Mouse (Mus musculus) common myeloid progenitor, adult 5-6 weeks (primary cell): ENCODE data around the gene Pcnx. TPM values are rescaled to one million over a fixed set of nuclear protein-coding genes. Genes with fewer than 3 reads are reported as not detected.
"Not testable (repeated sequence)": the region's sequence is repeated elsewhere in the genome, so short reads cannot be mapped to it uniquely, and the experiment has no call there.

Source experiments
- ATAC-seq: replicated peaks from 2 replicates; pipeline ENCODE4 v1.8.0; 2016; ENCODE audit warnings: low read depth, mild to moderate bottlenecking, moderate TSS enrichment, inconsistent platforms; ENCODE audit not compliant: poor library complexity, severe bottlenecking
- total RNA-seq: library from RNA; stranded (forward); fragments of 200-1000, 187-1606 nt; gene quantifications from 2 replicates; pipeline ENCODE4 v1.2.3, GENCODE M21; 2017

Pcnx gene
- total RNA-seq, 1 experiment from 2014 or later = 12.8 TPM

GRCm38 (mm10) chr12:81941191-81941590 lies 81.4 kb downstream of the Pcnx start:
- ATAC-seq = no peak

GRCm38 (mm10) chr12:81943331-81944062 lies 83.7 kb downstream of the Pcnx start:
- no peak for ATAC-seq

- ATAC-seq = no peak
These were observed 89.2 kb downstream of the Pcnx start for GRCm38 (mm10) chr12:81949026-81949425.

- no peak for ATAC-seq
These were observed 90.2 kb downstream of the Pcnx start for GRCm38 (mm10) chr12:81950016-81950415.

GRCm38 (mm10) chr12:81958351-81958750 lies 98.5 kb downstream of the Pcnx start:
- ATAC-seq = no peak

- ATAC-seq = 0 out of 2 replicates have a peak, but pooled peaks have one; percentile 42
These were observed 105.6 kb downstream of the Pcnx start for GRCm38 (mm10) chr12:81965416-81965815.

- peak; percentile 74 for ATAC-seq
These were observed 111.4 kb downstream of the Pcnx start for GRCm38 (mm10) chr12:81971042-81971883.

GRCm38 (mm10) chr12:81971884-81972362 lies 112.1 kb downstream of the Pcnx start:
- ATAC-seq = peak; percentile 52

GRCm38 (mm10) chr12:81974806-81975205 lies 115.0 kb downstream of the Pcnx start:
- 0 out of 2 replicates have a peak, but pooled peaks have one; percentile 39 for ATAC-seq

- no peak for ATAC-seq
These were observed 117.5 kb downstream of the Pcnx start for GRCm38 (mm10) chr12:81977346-81977745.

- no peak for ATAC-seq
These were observed 119.5 kb downstream of the Pcnx start for GRCm38 (mm10) chr12:81979312-81979711.

GRCm38 (mm10) chr12:81992106-81992505 lies 132.3 kb downstream of the Pcnx start:
- peak; percentile 55 for ATAC-seq

GRCm38 (mm10) chr12:81992996-81993395 lies 133.2 kb downstream of the Pcnx start:
- no peak for ATAC-seq

GRCm38 (mm10) chr12:81994911-81995667 lies 135.3 kb downstream of the Pcnx start:
- no peak for ATAC-seq

GRCm38 (mm10) chr12:81996679-81997362 lies 137.0 kb downstream of the Pcnx start:
- peak; percentile 48; the same call in 1 of the 2 replicates for ATAC-seq

GRCm38 (mm10) chr12:81997497-81997896 lies 137.7 kb downstream of the Pcnx start:
- ATAC-seq = peak; percentile 47; the same call in 1 of the 2 replicates

- peak; percentile 96 for ATAC-seq
These were observed 142.9 kb downstream of the Pcnx start for GRCm38 (mm10) chr12:82002697-82003096.

GRCm38 (mm10) chr12:82025901-82026633 lies 166.2 kb downstream of the Pcnx start:
- not testable (repeated sequence) for ATAC-seq

- peak; percentile 99 for ATAC-seq
These were observed 173.7 kb downstream of the Pcnx start for GRCm38 (mm10) chr12:82033524-82033923.
